Mouse (Mus musculus): ENCODE results near the gene Txndc17.

Gene Txndc17

GRCm38 (mm10) chr11:72207834-72208377 is 559 bp downstream of the Txndc17 start:
- no peak for TF ChIP-seq GATA4 (IDR thresholded peaks at IDR 0.05; ENCODE audit: insufficient replicate concordance, low read length)

DNA sequence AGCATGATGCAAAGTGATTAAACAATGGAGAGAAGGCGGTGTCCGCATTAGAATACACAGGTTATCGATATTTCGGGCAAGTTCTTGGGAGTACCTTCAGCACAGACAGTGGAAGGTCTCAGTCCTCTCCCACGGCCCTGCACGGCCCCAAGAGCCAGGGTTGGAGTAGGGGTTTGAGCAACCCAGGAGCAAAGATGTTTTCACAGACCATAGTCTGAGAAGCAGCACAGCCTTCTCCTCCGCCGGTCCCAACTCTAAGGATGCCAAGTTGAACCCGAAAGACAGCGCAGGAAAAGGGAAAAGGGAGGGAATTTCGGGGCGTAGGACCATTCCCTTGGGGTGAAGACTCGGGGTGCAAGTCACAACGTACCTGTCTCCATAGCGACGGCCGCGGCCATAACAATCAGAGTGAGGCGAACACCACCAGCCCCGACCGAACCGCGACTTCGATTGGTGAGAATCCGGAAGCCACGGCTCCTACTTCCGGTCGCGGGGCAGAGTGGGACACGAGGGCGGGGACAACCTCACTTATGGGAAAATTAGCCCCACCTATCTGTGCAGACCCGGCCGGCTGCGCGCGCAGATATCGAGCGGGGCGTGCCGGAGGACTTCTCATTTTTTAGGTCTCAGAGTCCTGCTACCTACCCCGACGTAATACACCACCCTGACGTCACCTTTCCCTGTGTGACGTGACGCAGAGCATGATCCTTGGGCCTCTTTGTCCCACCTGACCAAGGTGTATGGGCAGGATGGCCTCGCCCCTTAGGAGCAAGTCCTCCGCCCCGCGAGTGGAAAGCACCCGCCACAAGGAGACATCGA is 7.5 kb downstream of the Txndc17 start:
- peak; percentile 20; the same call in 1 of the 2 replicates for TF ChIP-seq GATA4 (IDR thresholded peaks at IDR 0.05; ENCODE audit: insufficient replicate concordance, low read length)

DNA sequence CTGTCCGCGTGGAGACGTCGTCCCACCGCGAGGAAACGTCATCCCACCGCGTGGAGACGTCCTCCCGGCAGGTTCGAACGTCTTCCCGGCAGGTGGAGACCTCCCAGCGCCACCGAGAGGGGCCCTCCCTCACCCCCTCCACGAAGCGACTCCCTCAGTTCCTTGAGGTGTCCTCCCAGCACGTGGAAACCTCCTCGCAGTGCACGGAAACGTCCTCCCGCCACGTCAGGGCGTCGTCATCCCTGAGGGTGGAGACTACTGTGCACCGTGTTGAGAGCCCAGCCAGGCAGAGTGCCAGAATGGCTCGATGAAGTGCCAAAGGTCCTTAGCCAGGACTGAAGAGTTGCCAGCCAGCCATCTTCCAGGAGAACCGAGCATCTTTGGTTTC is 8.1 kb downstream of the Txndc17 start, which contains the start of gene Med31:
TSS of gene Med31 (minus strand) at position 183 of the 388 bp plus-strand sequence.
- no peak for TF ChIP-seq GATA4 (IDR thresholded peaks at IDR 0.05; ENCODE audit: insufficient replicate concordance, low read length)

GRCm38 (mm10) chr11:72217116-72217515 is 9.8 kb downstream of the Txndc17 start:
- TF ChIP-seq GATA4 (IDR thresholded peaks at IDR 0.05; ENCODE audit: insufficient replicate concordance, low read length), result no peak

DNA sequence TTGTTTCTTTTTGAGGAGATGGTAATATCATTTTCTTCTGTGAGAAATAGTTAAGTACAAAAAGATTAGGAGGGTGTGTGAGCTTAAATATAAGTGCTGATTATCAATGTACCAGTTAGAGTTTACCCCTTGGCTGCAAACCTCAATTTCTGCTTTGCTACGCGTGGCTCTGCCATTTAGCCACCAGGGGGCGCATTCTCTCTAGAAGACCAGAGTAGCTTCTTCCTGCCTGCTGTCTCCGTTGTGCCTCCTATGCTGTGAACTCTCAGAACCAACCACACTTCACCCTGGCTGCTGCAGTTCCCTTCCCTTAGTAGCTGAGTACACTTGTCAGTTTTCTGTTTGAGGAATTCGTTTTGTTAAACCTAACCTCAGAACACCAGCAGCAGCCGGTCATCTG is 13.9 kb downstream of the Txndc17 start:
- TF ChIP-seq GATA4 (IDR thresholded peaks at IDR 0.05; ENCODE audit: insufficient replicate concordance, low read length), result no peak

DNA sequence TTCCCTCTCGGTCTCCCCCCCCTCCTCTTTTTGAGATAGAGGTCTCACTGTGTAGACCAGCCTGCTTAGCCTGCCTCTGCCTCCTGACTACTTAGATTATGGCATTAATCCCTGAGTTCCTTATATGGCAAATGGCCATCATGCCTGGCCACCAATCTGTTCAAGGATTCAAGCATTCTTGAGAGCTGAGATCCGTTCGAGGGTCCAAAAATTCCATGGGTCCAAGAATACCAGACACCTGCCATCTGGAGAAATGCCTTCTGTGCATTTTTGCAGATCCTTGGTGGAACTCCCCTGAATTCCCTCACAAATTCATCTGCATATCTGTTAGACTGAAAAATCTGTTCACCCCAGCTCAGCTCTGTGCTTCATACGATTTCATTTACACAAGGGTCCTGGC is 16.1 kb downstream of the Txndc17 start:
- TF ChIP-seq GATA4 (IDR thresholded peaks at IDR 0.05; ENCODE audit: insufficient replicate concordance, low read length), result no peak

- no peak for TF ChIP-seq GATA4 (IDR thresholded peaks at IDR 0.05; ENCODE audit: insufficient replicate concordance, low read length)
These were observed 17.5 kb downstream of the Txndc17 start for GRCm38 (mm10) chr11:72224865-72225264.

- no peak for TF ChIP-seq GATA4 (IDR thresholded peaks at IDR 0.05; ENCODE audit: insufficient replicate concordance, low read length)
These were observed 18.9 kb downstream of the Txndc17 start for GRCm38 (mm10) chr11:72226020-72226791.

DNA sequence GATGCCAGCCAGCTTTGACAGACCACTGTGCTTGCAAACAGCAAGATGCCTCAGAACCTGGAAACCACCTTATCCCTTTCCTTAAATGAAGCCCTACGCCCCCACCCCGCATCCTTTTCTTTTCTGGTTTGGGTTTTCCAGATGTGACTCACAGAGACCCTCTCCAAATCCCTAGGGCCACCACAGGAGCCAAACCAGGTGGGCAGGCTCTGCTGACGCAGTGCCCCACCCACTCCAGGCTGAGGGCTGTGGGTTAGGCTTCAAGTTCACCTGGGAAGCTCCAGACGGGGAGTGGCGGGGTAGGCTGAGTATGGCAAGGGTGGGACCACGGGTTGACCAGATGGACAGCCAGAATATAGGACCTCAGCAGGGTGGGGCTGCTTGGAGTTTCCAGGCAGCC is 19.6 kb downstream of the Txndc17 start:
- TF ChIP-seq GATA4 (IDR thresholded peaks at IDR 0.05; ENCODE audit: insufficient replicate concordance, low read length), result no peak

DNA sequence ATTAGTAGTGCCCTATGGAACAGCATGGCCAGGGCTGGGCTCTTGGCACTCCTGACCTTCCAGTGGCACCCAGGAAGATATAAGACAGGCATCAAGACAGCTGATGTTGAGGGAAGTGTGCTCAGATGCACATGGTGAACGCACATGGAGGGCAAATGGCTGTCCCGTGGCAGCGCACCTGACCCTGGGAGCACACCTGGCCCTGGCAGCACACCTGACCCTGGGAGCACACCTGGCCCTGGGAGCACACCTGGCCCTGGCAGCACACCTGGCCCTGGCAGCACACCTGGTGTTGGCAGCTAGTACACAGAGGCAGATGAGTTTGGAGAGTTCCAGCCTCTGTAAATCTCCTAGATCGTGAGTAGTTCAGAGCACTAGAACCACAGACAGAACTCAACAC is 21.2 kb downstream of the Txndc17 start:
- no peak for TF ChIP-seq GATA4 (IDR thresholded peaks at IDR 0.05; ENCODE audit: insufficient replicate concordance, low read length)

DNA sequence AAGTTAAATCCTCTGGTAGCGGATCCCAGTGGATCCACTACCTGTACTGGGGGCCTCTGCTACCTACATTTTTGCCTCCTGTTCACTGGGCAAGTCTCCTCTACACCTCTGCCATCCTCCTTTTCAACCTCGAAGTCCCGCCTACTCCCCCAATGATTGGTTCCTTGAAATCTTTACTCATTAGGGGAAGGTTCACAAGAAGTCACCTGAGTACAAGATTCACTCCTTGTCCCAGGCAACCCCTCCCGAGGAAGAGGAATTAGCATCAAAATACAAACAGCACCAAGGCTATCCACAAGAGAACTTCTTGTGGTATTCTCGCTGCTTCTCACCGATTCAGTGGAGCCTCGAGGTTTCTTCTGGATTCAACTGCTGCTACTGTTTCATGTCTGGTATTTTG is 24.7 kb downstream of the Txndc17 start:
- no peak for TF ChIP-seq GATA4 (IDR thresholded peaks at IDR 0.05; ENCODE audit: insufficient replicate concordance, low read length)

GRCm38 (mm10) chr11:72232991-72233390 is 25.6 kb downstream of the Txndc17 start:
- TF ChIP-seq GATA4 (IDR thresholded peaks at IDR 0.05; ENCODE audit: insufficient replicate concordance, low read length), result no peak

GRCm38 (mm10) chr11:72234013-72234412 is 26.7 kb downstream of the Txndc17 start:
- TF ChIP-seq GATA4 (IDR thresholded peaks at IDR 0.05; ENCODE audit: insufficient replicate concordance, low read length), result no peak

DNA sequence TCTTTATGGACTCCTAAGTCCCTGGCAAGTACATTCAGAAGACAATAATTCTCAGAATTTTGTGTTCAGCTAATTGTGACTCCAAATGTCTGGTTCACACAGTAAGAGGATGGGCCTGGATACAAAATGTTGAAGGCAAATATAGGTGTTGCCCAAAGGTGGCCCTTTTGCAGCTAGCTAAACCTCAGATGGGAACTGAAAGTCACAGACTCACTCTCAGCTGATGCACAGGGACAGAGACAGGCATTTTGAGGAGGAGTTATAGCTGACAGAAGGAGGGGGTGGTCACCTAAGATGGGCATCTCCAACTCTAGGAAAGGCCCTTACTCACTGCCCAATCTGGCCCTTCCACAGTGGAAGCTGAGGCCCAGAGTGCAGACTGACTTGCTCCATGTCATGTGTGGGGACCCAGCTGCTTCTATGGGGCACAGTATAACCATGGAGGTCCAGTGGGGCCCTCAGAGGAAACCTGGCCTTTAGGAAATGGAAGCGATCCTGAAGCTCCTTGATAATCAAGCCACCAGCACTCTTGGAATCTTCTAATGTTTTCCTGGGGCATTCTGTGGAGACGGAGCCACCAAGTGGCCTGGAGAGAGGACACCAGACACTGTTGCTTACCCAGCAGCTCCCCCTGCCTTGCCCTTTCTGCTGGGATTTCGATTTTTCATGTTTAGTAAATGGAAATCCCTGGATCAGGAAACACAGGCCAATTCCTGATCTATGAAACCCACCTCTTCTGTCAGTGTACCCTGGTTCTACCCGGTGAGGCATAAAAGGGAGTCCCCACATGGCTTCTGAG is 32.9 kb downstream of the Txndc17 start:
- TF ChIP-seq GATA4 (IDR thresholded peaks at IDR 0.05; ENCODE audit: insufficient replicate concordance, low read length), result no peak

- no peak for TF ChIP-seq GATA4 (IDR thresholded peaks at IDR 0.05; ENCODE audit: insufficient replicate concordance, low read length)
These were observed 37.9 kb downstream of the Txndc17 start for GRCm38 (mm10) chr11:72245196-72245753.

Measured in liver, adult (tissue).